Mouse (Mus musculus) olfactory bulb, adult 2 months (tissue): ENCODE data around the gene Cnpy1.

ENCODE experiments used
- CTCF ChIP-seq: fragments of 200-500 bp; IDR thresholded peaks from 2 replicates; pipeline ENCODE4 v1.5.1; 2012; ENCODE audit warnings: low read depth, mild to moderate bottlenecking, low read length, moderate library complexity; ENCODE audit not compliant: insufficient read depth
- POLR2A ChIP-seq: fragments of 200-500 bp; IDR thresholded peaks from 2 replicates; pipeline ENCODE4 v1.6.1; 2012; ENCODE audit warnings: mild to moderate bottlenecking, low read depth, low read length, moderate library complexity; ENCODE audit not compliant: insufficient read depth

- TF ChIP-seq CTCF (no peak), POLR2A (no peak)
These were observed 77.1 kb downstream of the Cnpy1 start for GRCm38 (mm10) chr5:28168253-28169165.
